Mouse (Mus musculus) forebrain, postnatal 0 days (tissue): ENCODE data around the gene Rprd1b. TPM values are rescaled to one million over a fixed set of nuclear protein-coding genes. Genes with fewer than 3 reads are reported as not detected.
A peak's percentile ranks its signal among the peaks of the same experiment; 100 is the strongest.

Experiments used
- ATAC-seq: fragments of 200-750 bp; cut with Nextera tagmentation; 2 replicates; pipeline ENCODE4 v1.8.0; 2017; ENCODE audit warnings: mild to moderate bottlenecking, moderate library complexity
- DNase-seq: peaks from one replicate; pipeline ENCODE4 v3.0.0-alpha.2; 2015
- H3K27ac ChIP-seq: fragments of 300-500 bp; sonication (generic); 2 replicates; pipeline ENCODE4 v1.5.1; 2014; ENCODE audit warnings: low read depth, mild to moderate bottlenecking, antibody characterized with exemption, low read length, moderate library complexity, mixed read lengths
- H3K27me3 ChIP-seq: fragments of 300-500 bp; sonication (generic); 2 replicates; pipeline ENCODE4 v1.6.1; 2014; ENCODE audit warnings: mild to moderate bottlenecking, low read length, mixed read lengths; ENCODE audit not compliant: insufficient read depth
- H3K36me3 ChIP-seq: fragments of 300-500 bp; sonication (generic); 2 replicates; pipeline ENCODE4 v1.6.1; 2014; ENCODE audit warnings: mild to moderate bottlenecking, moderate library complexity; ENCODE audit not compliant: insufficient read depth
- H3K4me1 ChIP-seq: fragments of 300-500 bp; sonication (generic); 2 replicates; pipeline ENCODE4 v1.6.1; 2014; ENCODE audit warnings: antibody characterized with exemption; ENCODE audit not compliant: insufficient read depth
- H3K4me2 ChIP-seq: fragments of 300-500 bp; sonication (generic); 2 replicates; pipeline ENCODE4 v1.6.1; 2014; ENCODE audit warnings: low read depth, mild to moderate bottlenecking, moderate library complexity
- H3K4me3 ChIP-seq: fragments of 300-500 bp; sonication (generic); 2 replicates; pipeline ENCODE4 v1.5.1; 2014; ENCODE audit warnings: low read depth, low read length, mixed read lengths
- H3K9ac ChIP-seq: fragments of 300-500 bp; sonication (generic); 2 replicates; pipeline ENCODE4 v1.6.1; 2014; ENCODE audit warnings: mild to moderate bottlenecking
- H3K9me3 ChIP-seq: fragments of 300-500 bp; sonication (generic); 2 replicates; pipeline ENCODE4 v1.6.1; 2016; ENCODE audit warnings: low read length
- CTCF ChIP-seq: sonication (generic); IDR thresholded peaks from 2 replicates; pipeline ENCODE4 v1.5.1; 2016; ENCODE audit warnings: antibody characterized with exemption, control low read depth, low read depth
- WGBS: fragments of 180-500 bp; shearing (Covaris S2); extraction: QIAGEN DNeasy Blood & Tissue Kit; methylation state at CpG from one replicate; pipeline ENCODE4 v1.1.7; 2014; 5-methylcytosine and 5-hydroxymethylcytosine counted together
- polyA plus RNA-seq: library from polyadenylated mRNA; unstranded; fragments of >200 nt; fragmentation: Nextera tagmentation; extraction: Ambion mirVana; gene quantifications from 2 replicates; pipeline ENCODE4 v1.2.1, GENCODE M21; 2015
- total RNA-seq: library from RNA; depleted of rRNA; stranded (reverse); fragments of >200 nt; gene quantifications from 2 replicates; pipeline ENCODE4 v1.2.3, GENCODE M21; 2014; rRNA removed

Rprd1b gene
- total RNA-seq (39.8 and 61.3 TPM in 2 replicates), polyA plus RNA-seq (12.9 and 18.8 TPM in 2 replicates)

- peaks cover 19% of the 10 kb centered on the region for H3K4me1 ChIP-seq
- H3K27me3 ChIP-seq = no peaks in the 10 kb centered on the region
- TF ChIP-seq CTCF = no peak
- no peaks in the 10 kb centered on the region for H3K36me3 ChIP-seq
- ATAC-seq (peak; percentile 97), DNase-seq (peak; percentile 98)
- no peaks in the 10 kb centered on the region for H3K9me3 ChIP-seq
- 1% methylated on average over 46 of the region's 52 CpGs for WGBS
- H3K4me3 ChIP-seq = peak within 1 kb of the TSS; percentile 74
- peak within 1 kb of the TSS; percentile 85 for H3K4me2 ChIP-seq
- peak within 1 kb of the TSS; percentile 86 for H3K27ac ChIP-seq
- peak within 1 kb of the TSS; percentile 69 for H3K9ac ChIP-seq
Observed at GRCm38 (mm10) chr2:158028354-158028863, at the start of gene Rprd1b, which contains the start of gene Tti1. Gene Rprd1b, plus strand, starts transcription at chr2:158028497. Gene Tti1, minus strand, starts transcription at chr2:158028433.

- no peak overlapping the region; the same call in 1 of the 2 replicates for H3K9ac ChIP-seq
- no peaks in the 10 kb centered on the region for H3K9me3 ChIP-seq
- H3K36me3 ChIP-seq = no peaks in the 10 kb centered on the region
- H3K27ac ChIP-seq = no peak overlapping the region
- no peak overlapping the region for H3K4me3 ChIP-seq
- 60% methylated on average over 5 of the region's 5 CpGs for whole genome bisulfite sequencing
- no peak for TF ChIP-seq CTCF
- H3K4me1 ChIP-seq = peaks cover 17% of the 10 kb centered on the region
- no peak overlapping the region for H3K4me2 ChIP-seq
- H3K27me3 ChIP-seq = no peaks in the 10 kb centered on the region
- DNase-seq = no peak
- no peak for ATAC-seq
Observed at GRCm38 (mm10) chr2:157979241-157979640, 49.1 kb upstream of the Rprd1b start.

- no peak overlapping the region for H3K4me3 ChIP-seq
- ATAC-seq (no peak), DNase-seq (no peak)
- no peaks in the 10 kb centered on the region for H3K27me3 ChIP-seq
- no peak overlapping the region for H3K27ac ChIP-seq
- no peaks in the 10 kb centered on the region for H3K9me3 ChIP-seq
- H3K36me3 ChIP-seq = no peaks in the 10 kb centered on the region
- H3K9ac ChIP-seq = no peak overlapping the region
- no peak overlapping the region for H3K4me2 ChIP-seq
- WGBS = 91% methylated on average over 3 of the region's 3 CpGs
- TF ChIP-seq CTCF = no peak
- H3K4me1 ChIP-seq = peaks cover 30% of the 10 kb centered on the region
Observed at GRCm38 (mm10) chr2:157982727-157983126, 45.6 kb upstream of the Rprd1b start.

- Histone ChIP-seq H3K9ac (no peak overlapping the region), H3K4me3 (no peak overlapping the region), H3K4me1 (peaks cover 35% of the 10 kb centered on the region), H3K27ac (no peak overlapping the region), H3K9me3 (no peaks in the 10 kb centered on the region), H3K4me2 (no peak overlapping the region), H3K36me3 (no peaks in the 10 kb centered on the region), H3K27me3 (no peaks in the 10 kb centered on the region)
- no peak for DNase-seq
- ATAC-seq = no peak
- WGBS = 89% methylated on average over 4 of the region's 4 CpGs
- TF ChIP-seq CTCF = no peak
Observed at GRCm38 (mm10) chr2:157983276-157983675, 45.0 kb upstream of the Rprd1b start.

- Histone ChIP-seq H3K4me1 (peaks cover 40% of the 10 kb centered on the region), H3K36me3 (no peaks in the 10 kb centered on the region), H3K4me3 (no peak overlapping the region), H3K27ac (peak overlapping the region; percentile 83), H3K27me3 (no peaks in the 10 kb centered on the region), H3K4me2 (no peak overlapping the region), H3K9ac (0 out of 2 replicates have a peak overlapping the region, but pooled peaks have one; percentile 1), H3K9me3 (no peaks in the 10 kb centered on the region)
- 53% methylated on average over 4 of the region's 4 CpGs for WGBS
- no peak for TF ChIP-seq CTCF
- no peak for ATAC-seq
- DNase-seq = no peak
Observed at GRCm38 (mm10) chr2:157985611-157986010, 42.7 kb upstream of the Rprd1b start.

- peaks cover 40% of the 10 kb centered on the region for H3K4me1 ChIP-seq
- WGBS = 56% methylated on average over 6 of the region's 6 CpGs
- H3K9me3 ChIP-seq = no peaks in the 10 kb centered on the region
- no peak overlapping the region for H3K4me2 ChIP-seq
- H3K27me3 ChIP-seq = no peaks in the 10 kb centered on the region
- DNase-seq (peak; percentile 76), ATAC-seq (peak; percentile 51; the same call in 1 of the 2 replicates)
- H3K27ac ChIP-seq = peak overlapping the region; percentile 83
- no peak overlapping the region for H3K4me3 ChIP-seq
- no peak overlapping the region for H3K9ac ChIP-seq
- H3K36me3 ChIP-seq = no peaks in the 10 kb centered on the region
- TF ChIP-seq CTCF = no peak
Observed at GRCm38 (mm10) chr2:157986235-157986634, 42.1 kb upstream of the Rprd1b start.

- TF ChIP-seq CTCF = no peak
- DNase-seq (peak; percentile 45), ATAC-seq (peak; percentile 44; the same call in 1 of the 2 replicates)
- Histone ChIP-seq H3K27me3 (no peaks in the 10 kb centered on the region), H3K9me3 (no peaks in the 10 kb centered on the region), H3K4me1 (peaks cover 40% of the 10 kb centered on the region), H3K27ac (peak overlapping the region; percentile 71), H3K4me2 (no peak overlapping the region), H3K36me3 (peaks cover 5% of the 10 kb centered on the region), H3K4me3 (no peak overlapping the region), H3K9ac (0 out of 2 replicates have a peak overlapping the region, but pooled peaks have one; percentile 19)
- WGBS = 54% methylated on average over 7 of the region's 7 CpGs
Observed at GRCm38 (mm10) chr2:157988416-157989190, 39.7 kb upstream of the Rprd1b start.
